In the genomic region with DNA sequence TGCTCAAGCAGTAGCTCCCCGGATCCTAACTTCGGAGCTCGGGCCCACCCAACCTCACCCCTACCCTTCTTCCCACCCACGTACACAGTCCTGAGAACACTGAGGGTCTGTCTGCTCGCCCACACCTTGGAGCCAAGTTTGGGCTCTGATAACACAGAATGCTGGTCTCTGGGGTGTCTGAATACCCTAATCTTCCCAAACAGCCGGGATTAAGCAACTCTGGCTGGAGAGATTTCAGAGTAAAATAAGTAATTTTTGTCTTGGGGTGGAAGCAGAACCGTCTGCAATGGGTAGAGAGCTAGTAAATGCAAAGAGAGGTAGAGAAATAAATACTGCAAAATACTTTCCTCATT, we compare ENCODE assay signal across 8 mouse cellular contexts. TPM values are rescaled to one million over a fixed set of nuclear protein-coding genes. Genes with fewer than 3 reads are reported as not detected.
DNase-seq lines count a peak whose midpoint lies in the region; ATAC-seq and TF ChIP-seq lines count a peak whose summit lies in the region.

No protein-coding gene starts in this region.

- DNase-seq in heart, adult 2 months = no peak
- no peak for DNase-seq in heart, postnatal 36 days
- no peak for DNase-seq in liver, postnatal 0 days
- DNase-seq in spleen, postnatal 4 days (ENCODE audit: low spot score in 2 of 2) = no peak
- DNase-seq in cerebellum, postnatal 14 days = no peak
- DNase-seq in cerebellum, adult 11-12 months = no peak

- H3K36me3 ChIP-seq in heart, adult 2 months (ENCODE audit: control insufficient read depth, insufficient read depth, low read length) = no peaks in the 10 kb centered on the region
- H3K36me3 ChIP-seq in E14TG2a.4 (ENCODE audit: insufficient read depth, low read length) = no peaks in the 10 kb centered on the region
- 0 out of 2 replicates have a peak, but pooled peaks cover 2% of the 10 kb centered on the region for H3K36me3 ChIP-seq in forebrain, embryonic 16.5 days (ENCODE audit: control insufficient read depth, insufficient read depth)
- H3K36me3 ChIP-seq in liver, postnatal 0 days (replicated peaks; ENCODE audit: insufficient read depth, low read length) = peaks cover 8% of the 10 kb centered on the region; the same call in 1 of the 2 replicates

- no peak for TF ChIP-seq EP300 in heart, adult 2 months (IDR thresholded peaks at IDR 0.05; ENCODE audit: insufficient read depth, low read depth, low read length)
- TF ChIP-seq EP300 in liver, postnatal 0 days (IDR thresholded peaks at IDR 0.05; ENCODE audit: low read depth) = peak; percentile 57

- intact Hi-C loops in heart, adult 2 months (cut with DNase I) = loop anchor here (2.0 kb wide), 1 partner anchor 23 kb away; no protein-coding TSS in a partner anchor
- intact Hi-C loops in heart, postnatal 36 days (cut with DNase I) = loop anchor here (2.0 kb wide), 1 partner anchor 19 kb away; no protein-coding TSS in a partner anchor

- peak overlapping the region; percentile 83 for H3K4me2 ChIP-seq in forebrain, embryonic 16.5 days (ENCODE audit: low read length)
- peak overlapping the region; percentile 100 for H3K4me2 ChIP-seq in liver, postnatal 0 days (ENCODE audit: low read depth, low read length)

- peak; percentile 28; the same call in 1 of the 2 replicates for TF ChIP-seq POLR2A in heart, adult 2 months (IDR thresholded peaks at IDR 0.05; ENCODE audit: insufficient read depth, low read depth, low read length)

- H3K79me2 ChIP-seq in heart, adult 2 months (replicated peaks; ENCODE audit: control insufficient read depth, insufficient read depth, low read length) = no peaks in the 10 kb centered on the region

- no peak for TF ChIP-seq CTCF in heart, adult 2 months (IDR thresholded peaks at IDR 0.05)
- TF ChIP-seq CTCF in E14TG2a.4 (conservative IDR thresholded peaks at IDR 0.05; ENCODE audit: low read length) = no peak
- no peak for TF ChIP-seq CTCF in liver, postnatal 0 days (IDR thresholded peaks at IDR 0.05; ENCODE audit: low read depth)

- no peaks in the 10 kb centered on the region for H3K4me1 ChIP-seq in heart, adult 2 months (ENCODE audit: control insufficient read depth, insufficient read depth, low read length)
- peaks cover 43% of the 10 kb centered on the region for H3K4me1 ChIP-seq in E14TG2a.4 (replicated peaks; ENCODE audit: low read depth, low read length)
- peaks cover 27% of the 10 kb centered on the region for H3K4me1 ChIP-seq in forebrain, embryonic 16.5 days (replicated peaks; ENCODE audit: control insufficient read depth, insufficient read depth, low read length)
- H3K4me1 ChIP-seq in liver, postnatal 0 days (ENCODE audit: insufficient read depth) = peaks cover 32% of the 10 kb centered on the region

- H3K9me3 ChIP-seq in E14TG2a.4 (ENCODE audit: low read length) = no peaks in the 10 kb centered on the region
- no peaks in the 10 kb centered on the region for H3K9me3 ChIP-seq in forebrain, embryonic 16.5 days (ENCODE audit: control insufficient read depth, low read length)
- no peaks in the 10 kb centered on the region for H3K9me3 ChIP-seq in liver, postnatal 0 days (ENCODE audit: low read length)

- 26% methylated on average over 7 of the region's 7 CpGs for WGBS in heart, adult 2 months
- 3% methylated on average over 7 of the region's 7 CpGs for WGBS in forebrain, embryonic 16.5 days
- WGBS in liver, postnatal 0 days (ENCODE audit: insufficient replicate concordance) = 10% methylated on average over 7 of the region's 7 CpGs

- H3K27ac ChIP-seq in heart, adult 2 months = peak overlapping the region; percentile 85
- peak overlapping the region; percentile 88 for H3K27ac ChIP-seq in forebrain, embryonic 16.5 days (ENCODE audit: low read length)
- peak overlapping the region; percentile 70 for H3K27ac ChIP-seq in liver, postnatal 0 days (ENCODE audit: low read depth)

- H3K9ac ChIP-seq in heart, adult 2 months (ENCODE audit: low read depth, low read length) = peak overlapping the region; percentile 69
- H3K9ac ChIP-seq in forebrain, embryonic 16.5 days (replicated peaks; ENCODE audit: low read depth, low read length) = peak overlapping the region; percentile 89
- peak overlapping the region; percentile 74 for H3K9ac ChIP-seq in liver, postnatal 0 days (replicated peaks)

- no peak for ATAC-seq in forebrain, embryonic 16.5 days
- peak; percentile 40 for ATAC-seq in liver, postnatal 0 days

- peak overlapping the region; percentile 82 for H3K4me3 ChIP-seq in heart, adult 2 months
- peak overlapping the region; percentile 81 for H3K4me3 ChIP-seq in E14TG2a.4 (replicated peaks; ENCODE audit: low read length)
- peak overlapping the region; percentile 62 for H3K4me3 ChIP-seq in forebrain, embryonic 16.5 days (replicated peaks; ENCODE audit: low read length)
- peak overlapping the region; percentile 74 for H3K4me3 ChIP-seq in liver, postnatal 0 days (ENCODE audit: low read depth, low read length)

- H3K27me3 ChIP-seq in heart, adult 2 months (ENCODE audit: control insufficient read depth, insufficient read depth, low read length) = no peaks in the 10 kb centered on the region
- H3K27me3 ChIP-seq in E14TG2a.4 (ENCODE audit: insufficient read depth, low read length) = peaks cover 76% of the 10 kb centered on the region
- H3K27me3 ChIP-seq in forebrain, embryonic 16.5 days (replicated peaks; ENCODE audit: control insufficient read depth, insufficient read depth, low read length) = no peaks in the 10 kb centered on the region
- no peaks in the 10 kb centered on the region; the same call in 1 of the 2 replicates for H3K27me3 ChIP-seq in liver, postnatal 0 days (ENCODE audit: insufficient read depth, low read length)

RNA-seq across cellular contexts. Expression of a gene that starts 1.6 kb away (rescaled TPM):
- 10 to 100 TPM; 27.2 to 27.8 TPM for total RNA-seq in heart, adult 2 months (2021)
- 42.6 and 49.0 TPM in 2 replicates for polyA plus RNA-seq in heart, adult 2 months (2012; rRNA removed)
- 10 to 100 TPM; 30.3 to 34.7 TPM for total RNA-seq in heart, postnatal 36 days (2021)
- polyA plus RNA-seq in forebrain, embryonic 16.5 days (2015; fragmentation: Nextera tagmentation; extraction: Ambion mirVana) = 58.5 and 70.4 TPM in 2 replicates
- polyA plus RNA-seq in liver, postnatal 0 days (2015; fragmentation: Nextera tagmentation; extraction: Ambion mirVana) = 5.8 and 7.2 TPM in 2 replicates

RNA-seq across cellular contexts. Expression of a gene that starts 29.3 kb away (rescaled TPM):
- 1 to 10 TPM; 2.2 to 4.2 TPM for total RNA-seq in heart, adult 2 months (2021)
- polyA plus RNA-seq in heart, adult 2 months (2012; rRNA removed) = 2.8 and 3.8 TPM in 2 replicates
- total RNA-seq in heart, postnatal 36 days (2021) = 1 to 10 TPM; 2.1 to 2.3 TPM
- 0.67 and 0.81 TPM in 2 replicates for polyA plus RNA-seq in forebrain, embryonic 16.5 days (2015; fragmentation: Nextera tagmentation; extraction: Ambion mirVana)
- polyA plus RNA-seq in liver, postnatal 0 days (2015; fragmentation: Nextera tagmentation; extraction: Ambion mirVana) = 0.23 and 0.31 TPM in 2 replicates

RNA-seq across cellular contexts. Expression of a gene that starts 34.4 kb away (rescaled TPM):
- total RNA-seq in heart, adult 2 months (2021) = 10 to 100 TPM; 26.8 to 30.0 TPM
- 38.6 and 42.0 TPM in 2 replicates for polyA plus RNA-seq in heart, adult 2 months (2012; rRNA removed)
- total RNA-seq in heart, postnatal 36 days (2021) = 10 to 100 TPM; 27.8 to 31.7 TPM
- polyA plus RNA-seq in forebrain, embryonic 16.5 days (2015; fragmentation: Nextera tagmentation; extraction: Ambion mirVana) = 28.6 and 32.2 TPM in 2 replicates
- polyA plus RNA-seq in liver, postnatal 0 days (2015; fragmentation: Nextera tagmentation; extraction: Ambion mirVana) = 8.8 and 9.0 TPM in 2 replicates

RNA-seq across cellular contexts. Expression of a gene that starts 56.1 kb away (rescaled TPM):
- total RNA-seq in heart, adult 2 months (2021) = not detected
- not detected in 2 replicates for polyA plus RNA-seq in heart, adult 2 months (2012; rRNA removed)
- total RNA-seq in heart, postnatal 36 days (2021) = not detected
- not detected in 2 replicates for polyA plus RNA-seq in forebrain, embryonic 16.5 days (2015; fragmentation: Nextera tagmentation; extraction: Ambion mirVana)
- polyA plus RNA-seq in liver, postnatal 0 days (2015; fragmentation: Nextera tagmentation; extraction: Ambion mirVana) = not detected in 2 replicates
